Mouse (Mus musculus): ENCODE measurements around the gene Pias3. TPM values are rescaled to one million over a fixed set of nuclear protein-coding genes. Genes with fewer than 3 reads are reported as not detected.
"Not testable (repeated sequence)": the region's sequence is repeated elsewhere in the genome, so short reads cannot be mapped to it uniquely, and the experiment has no call there.

The Pias3 gene
- polyA plus RNA-seq, 1 experiment from 2014 or later = 43.4 TPM

DNA sequence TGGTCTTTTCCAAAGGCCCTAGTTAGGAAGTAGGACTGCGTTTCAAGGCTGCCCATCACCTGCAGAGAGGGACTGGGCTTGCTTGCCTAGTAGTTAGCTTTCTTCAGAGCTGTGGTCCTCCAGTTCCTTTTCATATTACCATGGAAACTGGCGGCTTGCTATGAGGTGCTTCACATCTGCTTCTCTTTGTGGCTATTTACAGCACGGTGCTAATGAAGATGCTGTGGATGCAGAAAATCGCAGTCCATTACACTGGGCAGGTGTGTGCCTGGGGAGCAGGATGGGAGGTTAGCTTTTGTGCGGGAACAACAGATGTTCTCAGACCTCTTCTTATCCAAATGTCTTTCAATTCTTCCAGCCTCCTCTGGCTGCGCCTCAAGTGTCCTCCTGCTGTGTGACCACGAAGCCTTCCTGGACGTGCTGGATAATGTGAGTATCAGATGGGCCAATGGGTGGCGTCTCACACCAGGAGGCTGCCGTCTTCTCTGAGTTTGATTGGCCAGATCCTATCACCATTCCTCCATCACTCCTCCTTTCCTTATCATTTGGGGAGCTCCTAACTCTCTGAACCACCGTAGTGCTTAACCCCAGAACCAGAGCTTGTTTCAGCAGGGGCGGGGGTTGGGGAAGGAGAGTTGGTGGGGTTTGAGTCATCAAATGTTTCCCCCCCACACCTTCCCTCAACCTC, 15.8 kb upstream of the Pias3 start:
- Histone ChIP-seq H3K4me1 (ENCODE audit: control insufficient read depth, insufficient read depth, low read depth, low read length) (peaks cover 3% of the 10 kb centered on the region; the same call in 1 of the 2 replicates), H3K9me3 (ENCODE audit: control insufficient read depth, low read length) (no peaks in the 10 kb centered on the region), H3K4me3 (ENCODE audit: low read length) (no peak overlapping the region), H3K36me3 (ENCODE audit: control insufficient read depth, insufficient read depth, low read length) (no peaks in the 10 kb centered on the region), H3K27me3 (replicated peaks; ENCODE audit: control insufficient read depth, insufficient read depth, low read length) (peaks cover 2% of the 10 kb centered on the region; the same call in 1 of the 2 replicates), H3K9ac (ENCODE audit: low read depth, low read length) (no peak overlapping the region; the same call in 1 of the 2 replicates), H3K4me2 (ENCODE audit: low read length) (no peak overlapping the region), H3K27ac (ENCODE audit: low read depth, low read length) (no peak overlapping the region)
- peak; percentile 67 for ATAC-seq
- 15% methylated on average over 12 of the region's 12 CpGs for WGBS

GRCm38 (mm10) chr3:96683496-96683895, 12.7 kb upstream of the Pias3 start:
- no peak overlapping the region for H3K4me2 ChIP-seq (ENCODE audit: low read length)
- no peak overlapping the region for H3K9ac ChIP-seq (ENCODE audit: low read depth, low read length)
- H3K4me1 ChIP-seq (ENCODE audit: control insufficient read depth, insufficient read depth, low read depth, low read length) = peaks cover 3% of the 10 kb centered on the region; the same call in 1 of the 2 replicates
- ATAC-seq = no peak
- WGBS = 89% methylated on average over 3 of the region's 3 CpGs
- H3K27ac ChIP-seq (ENCODE audit: low read depth, low read length) = no peak overlapping the region
- no peaks in the 10 kb centered on the region for H3K36me3 ChIP-seq (ENCODE audit: control insufficient read depth, insufficient read depth, low read length)
- H3K9me3 ChIP-seq (ENCODE audit: control insufficient read depth, low read length) = no peaks in the 10 kb centered on the region
- H3K27me3 ChIP-seq (replicated peaks; ENCODE audit: control insufficient read depth, insufficient read depth, low read length) = peaks cover 2% of the 10 kb centered on the region; the same call in 1 of the 2 replicates
- no peak overlapping the region for H3K4me3 ChIP-seq (ENCODE audit: low read length)

GRCm38 (mm10) chr3:96684151-96684821, 11.9 kb upstream of the Pias3 start:
- Histone ChIP-seq H3K27me3 (replicated peaks; ENCODE audit: control insufficient read depth, insufficient read depth, low read length) (peaks cover 2% of the 10 kb centered on the region; the same call in 1 of the 2 replicates), H3K9ac (ENCODE audit: low read depth, low read length) (peak overlapping the region; percentile 20; the same call in 1 of the 2 replicates), H3K36me3 (ENCODE audit: control insufficient read depth, insufficient read depth, low read length) (no peaks in the 10 kb centered on the region), H3K27ac (ENCODE audit: low read depth, low read length) (no peak overlapping the region), H3K4me1 (ENCODE audit: control insufficient read depth, insufficient read depth, low read depth, low read length) (peaks cover 3% of the 10 kb centered on the region; the same call in 1 of the 2 replicates), H3K4me2 (ENCODE audit: low read length) (peak overlapping the region; percentile 37), H3K4me3 (ENCODE audit: low read length) (peak overlapping the region; percentile 21; the same call in 1 of the 2 replicates), H3K9me3 (ENCODE audit: control insufficient read depth, low read length) (no peaks in the 10 kb centered on the region)
- no peak for ATAC-seq
- 63% methylated on average over 17 of the region's 17 CpGs for WGBS

DNA sequence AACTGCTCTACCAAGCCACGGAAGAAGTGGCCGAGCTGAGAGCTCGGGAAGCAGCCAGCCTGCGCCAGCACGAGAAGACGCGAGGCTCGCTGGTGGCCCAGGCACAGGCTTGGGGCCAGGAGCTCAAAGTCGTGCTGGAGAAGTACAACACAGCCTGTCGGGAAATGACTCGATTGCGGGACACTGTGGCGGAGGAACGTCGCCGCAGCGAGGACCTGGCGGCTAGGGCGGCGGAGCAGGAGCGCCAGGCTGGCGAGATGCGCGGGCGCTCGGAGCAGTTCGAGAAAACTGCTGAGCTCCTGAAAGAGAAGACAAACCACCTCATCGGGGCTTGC, 11.4 kb upstream of the Pias3 start:
- WGBS = 47% methylated on average over 28 of the region's 28 CpGs
- Histone ChIP-seq H3K27ac (ENCODE audit: low read depth, low read length) (no peak overlapping the region), H3K9ac (ENCODE audit: low read depth, low read length) (peak overlapping the region; percentile 20; the same call in 1 of the 2 replicates), H3K9me3 (ENCODE audit: control insufficient read depth, low read length) (no peaks in the 10 kb centered on the region), H3K4me1 (ENCODE audit: control insufficient read depth, insufficient read depth, low read depth, low read length) (peaks cover 3% of the 10 kb centered on the region; the same call in 1 of the 2 replicates), H3K27me3 (replicated peaks; ENCODE audit: control insufficient read depth, insufficient read depth, low read length) (peaks cover 2% of the 10 kb centered on the region; the same call in 1 of the 2 replicates), H3K4me3 (ENCODE audit: low read length) (peak overlapping the region; percentile 21), H3K36me3 (ENCODE audit: control insufficient read depth, insufficient read depth, low read length) (no peaks in the 10 kb centered on the region), H3K4me2 (ENCODE audit: low read length) (peak overlapping the region; percentile 37)
- ATAC-seq = no peak

DNA sequence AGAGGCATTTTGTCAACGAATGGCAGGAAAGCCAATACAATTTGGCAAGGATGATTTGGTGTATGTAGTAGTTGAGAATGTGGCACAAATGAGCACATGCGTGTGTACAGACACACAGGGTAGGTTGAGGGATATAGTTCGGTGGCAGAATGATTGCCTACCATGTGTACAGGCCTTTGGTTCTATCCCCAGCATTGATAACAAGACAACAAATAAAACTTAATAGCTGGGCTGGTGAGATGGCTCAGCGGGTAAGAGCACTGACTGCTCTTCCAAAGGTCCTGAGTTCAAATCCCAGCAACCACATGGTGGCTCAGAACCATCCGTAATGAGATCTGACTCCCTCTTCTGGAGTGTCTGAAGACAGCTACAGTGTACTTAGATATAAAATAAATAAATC, 10.1 kb upstream of the Pias3 start:
- not testable (repeated sequence) for H3K9ac ChIP-seq (ENCODE audit: low read depth, low read length); ATAC-seq; H3K4me2 ChIP-seq (ENCODE audit: low read length); H3K27me3 ChIP-seq (replicated peaks; ENCODE audit: control insufficient read depth, insufficient read depth, low read length); H3K27ac ChIP-seq (ENCODE audit: low read depth, low read length); H3K4me1 ChIP-seq (ENCODE audit: control insufficient read depth, insufficient read depth, low read depth, low read length); H3K9me3 ChIP-seq (ENCODE audit: control insufficient read depth, low read length); H3K4me3 ChIP-seq (ENCODE audit: low read length); H3K36me3 ChIP-seq (ENCODE audit: control insufficient read depth, insufficient read depth, low read length)
- WGBS = 95% methylated on average over 5 of the region's 5 CpGs

DNA sequence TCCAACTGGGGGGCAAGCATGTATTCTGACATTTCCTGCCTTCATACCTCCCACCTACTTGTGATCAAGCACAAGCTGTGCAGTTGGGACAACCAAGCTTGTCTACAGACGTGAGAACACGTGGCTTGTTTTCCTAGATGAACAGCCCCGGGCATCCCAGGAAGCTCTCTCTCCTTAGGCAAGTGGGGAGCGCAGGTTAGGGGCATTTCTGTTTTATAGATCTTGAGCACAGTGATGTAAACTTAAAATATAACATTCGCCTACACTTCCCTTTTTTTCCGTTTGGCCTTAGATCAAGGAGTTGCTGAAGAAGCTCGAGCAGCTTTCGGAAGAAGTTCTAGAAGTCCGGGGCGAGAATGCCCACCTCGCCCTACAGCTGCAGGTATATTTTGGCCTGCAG, 7.3 kb upstream of the Pias3 start:
- peaks cover 2% of the 10 kb centered on the region; the same call in 1 of the 2 replicates for H3K27me3 ChIP-seq (replicated peaks; ENCODE audit: control insufficient read depth, insufficient read depth, low read length)
- no peak for ATAC-seq
- H3K4me2 ChIP-seq (ENCODE audit: low read length) = no peak overlapping the region

DNA sequence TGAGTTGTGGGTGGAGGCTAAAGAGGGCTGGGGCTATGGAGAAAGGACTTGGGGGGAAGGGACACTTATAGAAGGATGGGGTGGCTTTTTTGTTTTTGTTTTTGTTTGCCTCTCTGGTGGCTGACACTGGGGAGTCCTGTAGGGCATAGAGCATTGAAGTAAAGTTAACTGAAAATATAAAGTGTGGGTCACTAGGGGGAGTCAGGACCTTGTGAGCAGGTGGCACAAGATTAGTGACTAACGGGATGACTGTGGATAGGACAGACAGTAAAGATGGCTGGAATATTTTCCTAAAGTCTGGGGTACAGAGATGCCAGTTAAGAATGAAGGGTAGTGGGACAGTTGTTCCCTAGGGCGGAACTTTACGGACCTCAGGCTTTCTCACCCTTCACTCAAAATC, 5.9 kb upstream of the Pias3 start:
- Histone ChIP-seq H3K4me2 (ENCODE audit: low read length) (no peak overlapping the region), H3K27ac (ENCODE audit: low read depth, low read length) (no peak overlapping the region), H3K4me1 (ENCODE audit: control insufficient read depth, insufficient read depth, low read depth, low read length) (no peaks in the 10 kb centered on the region), H3K27me3 (replicated peaks; ENCODE audit: control insufficient read depth, insufficient read depth, low read length) (no peaks in the 10 kb centered on the region), H3K36me3 (ENCODE audit: control insufficient read depth, insufficient read depth, low read length) (no peaks in the 10 kb centered on the region), H3K4me3 (ENCODE audit: low read length) (no peak overlapping the region), H3K9me3 (ENCODE audit: control insufficient read depth, low read length) (no peaks in the 10 kb centered on the region), H3K9ac (ENCODE audit: low read depth, low read length) (no peak overlapping the region)
- no peak for ATAC-seq
- 57% methylated on average over 3 of the region's 3 CpGs for WGBS

More for the DNA sequence above, 7.3 kb upstream of the Pias3 start:
- Histone ChIP-seq H3K9me3 (ENCODE audit: control insufficient read depth, low read length) (no peaks in the 10 kb centered on the region), H3K4me3 (ENCODE audit: low read length) (no peak overlapping the region), H3K27ac (ENCODE audit: low read depth, low read length) (no peak overlapping the region), H3K36me3 (ENCODE audit: control insufficient read depth, insufficient read depth, low read length) (no peaks in the 10 kb centered on the region), H3K9ac (ENCODE audit: low read depth, low read length) (no peak overlapping the region), H3K4me1 (ENCODE audit: control insufficient read depth, insufficient read depth, low read depth, low read length) (no peaks in the 10 kb centered on the region)
- 83% methylated on average over 11 of the region's 11 CpGs for WGBS

- Histone ChIP-seq H3K9ac (ENCODE audit: low read depth, low read length) (no peak overlapping the region), H3K4me1 (ENCODE audit: control insufficient read depth, insufficient read depth, low read depth, low read length) (peaks cover 5% of the 10 kb centered on the region), H3K4me3 (ENCODE audit: low read length) (no peak overlapping the region), H3K27ac (ENCODE audit: low read depth, low read length) (no peak overlapping the region), H3K27me3 (replicated peaks; ENCODE audit: control insufficient read depth, insufficient read depth, low read length) (no peaks in the 10 kb centered on the region), H3K4me2 (ENCODE audit: low read length) (no peak overlapping the region), H3K9me3 (ENCODE audit: control insufficient read depth, low read length) (no peaks in the 10 kb centered on the region), H3K36me3 (ENCODE audit: control insufficient read depth, insufficient read depth, low read length) (no peaks in the 10 kb centered on the region)
- 26% methylated on average over 3 of the region's 3 CpGs for WGBS
- no peak for ATAC-seq
Observed at GRCm38 (mm10) chr3:96692506-96692905, 3.7 kb upstream of the Pias3 start.

- peaks cover 12% of the 10 kb centered on the region for H3K4me1 ChIP-seq (ENCODE audit: control insufficient read depth, insufficient read depth, low read depth, low read length)
- H3K27ac ChIP-seq (ENCODE audit: low read depth, low read length) = no peak overlapping the region
- H3K4me3 ChIP-seq (ENCODE audit: low read length) = no peak overlapping the region
- ATAC-seq = no peak
- no peaks in the 10 kb centered on the region for H3K9me3 ChIP-seq (ENCODE audit: control insufficient read depth, low read length)
- WGBS = 88% methylated on average over 1 of the region's 1 CpGs
- no peak overlapping the region for H3K9ac ChIP-seq (ENCODE audit: low read depth, low read length)
- no peak overlapping the region for H3K4me2 ChIP-seq (ENCODE audit: low read length)
- no peaks in the 10 kb centered on the region for H3K27me3 ChIP-seq (replicated peaks; ENCODE audit: control insufficient read depth, insufficient read depth, low read length)
- H3K36me3 ChIP-seq (ENCODE audit: control insufficient read depth, insufficient read depth, low read length) = no peaks in the 10 kb centered on the region
Observed at GRCm38 (mm10) chr3:96693579-96693978, 2.6 kb upstream of the Pias3 start.
